Mouse (Mus musculus) megakaryocyte, embryonic 14.5 days (primary cell): ENCODE results near the gene Gm28041. TPM values are rescaled to one million over a fixed set of nuclear protein-coding genes. Genes with fewer than 3 reads are reported as not detected.
A peak's percentile ranks its signal among the peaks of the same experiment; 100 is the strongest.
"Not testable (repeated sequence)": the region's sequence is repeated elsewhere in the genome, so short reads cannot be mapped to it uniquely, and the experiment has no call there.

ENCODE experiments used
- H3K27me3 ChIP-seq: replicated peaks from 2 replicates; pipeline ENCODE3; 2012; ENCODE audit warnings: inconsistent platforms
- H3K36me3 ChIP-seq: replicated peaks from 2 replicates; pipeline ENCODE3; 2012; ENCODE audit warnings: low read length, inconsistent platforms, mixed read lengths
- H3K4me1 ChIP-seq: 2 replicates; pipeline ENCODE4 v1.6.1; 2012; ENCODE audit warnings: inconsistent platforms
- H3K4me3 ChIP-seq: replicated peaks from 2 replicates; pipeline ENCODE3; 2012; ENCODE audit warnings: moderate library complexity, mild to moderate bottlenecking, inconsistent platforms
- H3K9me3 ChIP-seq: 2 replicates; pipeline ENCODE4 v1.6.1; 2012; ENCODE audit warnings: inconsistent platforms
- FLI1 ChIP-seq: IDR thresholded peaks from 2 replicates; pipeline ENCODE4 v1.6.1; 2012; ENCODE audit warnings: low read length, inconsistent platforms, mixed read lengths
- GATA1 ChIP-seq: IDR thresholded peaks from 3 replicates; pipeline ENCODE4 v1.6.1; 2012; ENCODE audit warnings: mixed read lengths, low read length, inconsistent platforms, borderline replicate concordance
- polyA plus RNA-seq: library from polyadenylated mRNA; stranded (reverse); fragments of >175 nt; gene quantifications from 2 replicates; pipeline ENCODE4 v1.2.3, GENCODE M21; 2012; ENCODE audit warnings: low replicate concordance; ENCODE audit not compliant: insufficient read depth

Gene Gm28041
- polyA plus RNA-seq: not detected in 2 replicates

DNA sequence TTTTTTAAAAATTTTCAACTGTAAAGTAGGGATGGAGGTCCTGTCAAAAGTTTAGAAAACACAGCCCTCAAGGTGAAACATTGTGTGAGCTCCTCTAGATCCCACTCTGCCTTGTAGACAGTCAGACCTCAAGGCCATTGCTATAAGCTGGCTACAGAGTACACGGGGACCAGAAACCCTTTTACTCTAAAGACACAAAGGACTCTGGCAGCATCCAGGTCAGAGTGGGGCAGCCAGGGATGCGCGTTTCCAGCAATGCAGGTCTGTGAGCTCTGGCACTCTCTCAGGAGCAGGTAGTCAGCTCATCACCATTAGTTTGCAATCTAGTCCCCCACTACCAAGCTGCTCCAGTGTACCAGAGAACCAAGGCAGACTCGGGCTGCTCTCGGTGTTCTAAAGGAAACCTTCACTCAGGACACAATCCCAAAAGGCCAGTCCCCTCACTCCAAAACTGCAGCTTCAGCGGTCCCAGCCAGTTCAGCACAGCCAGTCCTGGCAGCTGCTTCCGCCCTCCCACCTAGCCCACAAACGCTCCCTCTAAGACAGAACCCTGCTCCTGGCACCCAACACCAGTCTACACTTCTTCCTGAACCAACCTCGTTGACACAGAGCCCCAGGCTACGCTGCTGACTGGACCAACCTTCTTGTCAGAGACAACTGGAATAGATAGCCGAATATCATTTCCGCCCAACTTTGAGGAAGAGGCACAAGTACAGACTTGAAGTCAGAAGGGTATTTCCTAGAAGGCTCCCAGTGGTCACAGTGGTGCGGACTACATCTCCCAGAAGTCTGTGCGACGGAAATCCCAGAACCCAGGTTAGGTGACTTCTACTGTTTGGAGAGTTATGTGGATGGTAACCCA, at the start of gene Gm28041, which contains the start of gene Zfp456:
Gm28041 (minus strand) TSS at position 684 of the 862 bp plus-strand sequence.
Zfp456 (minus strand) TSS at position 761 of the 862 bp plus-strand sequence.
- not testable (repeated sequence) for H3K36me3 ChIP-seq
- peak within 1 kb of the TSS; percentile 93 for H3K4me3 ChIP-seq

DNA sequence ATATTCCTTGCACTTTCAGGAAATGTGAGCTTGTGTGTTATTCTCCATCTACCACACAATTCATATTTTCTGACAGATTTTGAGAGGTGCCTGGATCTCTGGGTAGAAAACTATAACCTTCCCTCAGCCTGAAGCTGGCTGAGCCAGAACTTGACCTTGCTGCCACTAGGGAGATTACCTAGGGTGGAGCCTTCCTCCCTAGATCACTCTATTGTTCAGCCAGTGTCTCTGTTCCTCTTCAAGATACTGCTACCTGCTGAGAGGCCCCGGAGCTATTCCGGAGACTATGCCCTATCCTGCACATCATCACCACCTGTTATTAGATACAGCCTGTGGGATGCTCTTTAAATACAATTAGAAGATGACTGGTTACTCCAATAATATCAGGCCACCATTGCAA, 47.0 kb upstream of the Gm28041 start:
- H3K27me3 ChIP-seq, H3K9me3 ChIP-seq, H3K36me3 ChIP-seq, H3K4me3 ChIP-seq: not testable (repeated sequence)
- H3K4me1 ChIP-seq: peaks cover 16% of the 10 kb centered on the region

More for the DNA sequence above, at the start of gene Gm28041, which contains the start of gene Zfp456:
- not testable (repeated sequence) for H3K27me3 ChIP-seq, H3K4me1 ChIP-seq, H3K9me3 ChIP-seq

GRCm38 (mm10) chr13:67421207-67421857, 45.8 kb upstream of the Gm28041 start, which contains the start of gene Zfp459:
Gene Zfp459, minus strand, starts transcription at chr13:67421418.
- Histone ChIP-seq H3K27me3 (no peaks in the 10 kb centered on the region), H3K4me3 (peak within 1 kb of the TSS; percentile 92), H3K4me1 (peaks cover 16% of the 10 kb centered on the region), H3K36me3 (no peaks in the 10 kb centered on the region), H3K9me3 (no peaks in the 10 kb centered on the region)
- TF ChIP-seq GATA1: no peak
- no peak for TF ChIP-seq FLI1

GRCm38 (mm10) chr13:67420558-67421206, 45.1 kb upstream of the Gm28041 start:
- H3K27me3 ChIP-seq: no peaks in the 10 kb centered on the region
- H3K4me1 ChIP-seq: peaks cover 16% of the 10 kb centered on the region
- TF ChIP-seq GATA1 (no peak), FLI1 (no peak)
- no peaks in the 10 kb centered on the region for H3K9me3 ChIP-seq
- H3K4me3 ChIP-seq: peak overlapping the region; percentile 92
- H3K36me3 ChIP-seq: peaks cover 5% of the 10 kb centered on the region

DNA sequence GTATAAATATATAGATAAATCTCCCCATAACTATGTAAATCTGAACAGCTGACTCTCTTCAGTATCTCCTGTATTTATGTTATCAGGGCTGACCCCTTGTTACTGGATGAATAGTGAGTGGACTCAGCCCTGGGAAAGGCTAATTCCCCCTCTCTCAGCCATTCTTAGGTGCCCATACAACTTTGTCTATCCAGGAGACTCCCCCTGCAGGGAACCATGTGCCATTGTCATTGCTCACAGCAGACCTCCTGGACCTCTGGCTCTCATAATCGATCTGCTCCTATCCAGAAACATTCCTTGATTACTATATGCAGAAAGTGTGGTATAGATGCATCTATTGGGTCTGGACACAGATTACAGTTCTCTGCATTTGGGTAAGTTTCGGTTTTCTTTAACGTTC, 41.3 kb upstream of the Gm28041 start:
- Histone ChIP-seq H3K27me3 (no peaks in the 10 kb centered on the region), H3K4me3 (no peak overlapping the region), H3K9me3 (no peaks in the 10 kb centered on the region), H3K36me3 (peaks cover 8% of the 10 kb centered on the region), H3K4me1 (peaks cover 16% of the 10 kb centered on the region)
- no peak for TF ChIP-seq FLI1
- TF ChIP-seq GATA1: no peak

GRCm38 (mm10) chr13:67415759-67416158, 40.2 kb upstream of the Gm28041 start:
- peaks cover 7% of the 10 kb centered on the region for H3K4me1 ChIP-seq
- H3K36me3 ChIP-seq: peaks cover 17% of the 10 kb centered on the region
- no peak overlapping the region for H3K4me3 ChIP-seq
- H3K9me3 ChIP-seq: no peaks in the 10 kb centered on the region
- no peaks in the 10 kb centered on the region for H3K27me3 ChIP-seq
- TF ChIP-seq GATA1 (no peak), FLI1 (no peak)

DNA sequence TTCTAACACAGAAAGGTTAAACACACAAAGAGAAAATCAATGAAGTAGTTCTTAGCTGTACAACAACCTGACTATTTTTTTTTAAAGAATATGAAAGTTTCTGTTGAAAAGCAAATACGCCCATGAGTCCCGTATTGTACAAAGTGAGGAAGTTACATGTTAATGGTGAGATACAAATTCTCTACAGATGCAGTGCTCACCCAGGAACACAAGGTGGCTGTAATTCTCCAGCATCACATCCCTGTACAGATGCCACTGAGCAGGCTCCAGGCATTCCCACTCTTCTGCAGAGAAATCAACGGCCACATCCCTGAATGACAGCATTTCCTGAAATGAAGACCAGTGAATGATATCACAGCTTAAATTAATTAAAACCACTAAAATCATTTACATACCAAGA, 38.1 kb upstream of the Gm28041 start:
- not testable (repeated sequence) for H3K4me1 ChIP-seq, H3K27me3 ChIP-seq, H3K9me3 ChIP-seq, H3K4me3 ChIP-seq
- H3K36me3 ChIP-seq: peaks cover 20% of the 10 kb centered on the region

DNA sequence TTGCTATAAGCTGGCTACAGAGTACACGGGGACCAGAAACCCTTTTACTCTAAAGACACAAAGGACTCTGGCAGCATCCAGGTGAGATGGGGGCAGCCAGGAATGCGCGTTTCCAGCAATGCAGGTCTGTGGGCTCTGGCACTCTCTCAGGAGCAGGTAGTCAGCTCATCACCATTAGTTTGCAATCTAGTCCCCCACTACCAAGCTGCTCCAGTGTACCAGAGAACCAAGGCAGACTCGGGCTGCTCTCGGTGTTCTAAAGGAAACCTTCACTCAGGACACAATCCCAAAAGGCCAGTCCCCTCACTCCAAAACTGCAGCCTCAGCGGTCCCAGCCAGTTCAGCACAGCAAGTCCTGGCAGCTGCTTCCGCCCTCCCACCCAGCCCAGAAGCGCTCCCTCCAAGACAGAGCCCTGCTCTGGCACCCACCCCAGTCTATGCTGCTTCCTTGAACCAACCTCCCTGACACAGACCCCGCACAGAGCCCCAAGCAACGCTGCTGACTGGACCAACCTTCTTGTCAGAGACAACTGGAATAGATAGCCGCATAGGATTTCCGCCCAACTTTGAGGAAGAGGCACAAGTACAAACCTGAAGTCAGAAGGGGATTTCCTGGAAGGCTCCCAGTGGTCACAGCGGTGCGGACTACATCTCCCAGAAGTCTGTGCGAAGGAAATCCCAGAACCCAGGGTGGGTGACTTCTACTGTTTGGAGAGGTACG, 23.8 kb upstream of the Gm28041 start, which contains the start of gene Zfp429:
Zfp429 (minus strand) TSS at position 637 of the 721 bp plus-strand sequence.
- H3K4me3 ChIP-seq: peak within 1 kb of the TSS; percentile 90
- H3K36me3 ChIP-seq, H3K9me3 ChIP-seq, H3K27me3 ChIP-seq: not testable (repeated sequence)
- peaks cover 12% of the 10 kb centered on the region; the same call in 1 of the 2 replicates for H3K4me1 ChIP-seq

DNA sequence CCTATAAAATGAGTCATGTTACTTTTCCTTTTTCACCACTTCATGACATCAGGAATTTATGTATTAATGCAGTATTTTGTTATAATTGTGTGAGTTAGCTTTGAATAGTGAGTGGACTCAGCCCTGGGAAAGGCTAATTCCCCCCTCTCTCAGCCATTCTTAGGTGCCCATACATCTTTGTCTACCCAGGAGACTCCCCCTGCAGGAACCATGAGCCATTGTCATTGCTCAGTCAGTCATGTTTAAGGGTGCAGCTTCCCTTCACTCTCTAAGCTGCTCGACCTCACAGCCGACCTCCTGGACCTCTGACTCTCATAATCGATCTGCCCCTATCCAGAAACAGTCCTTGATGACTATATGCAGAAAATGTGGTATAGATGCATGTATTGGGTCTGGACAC, 722 bp upstream of the Gm28041 start:
- not testable (repeated sequence) for H3K4me1 ChIP-seq, H3K9me3 ChIP-seq, H3K27me3 ChIP-seq, H3K4me3 ChIP-seq, H3K36me3 ChIP-seq
